Mouse (Mus musculus) layer of hippocampus, adult 2 months (tissue): ENCODE measurements around the gene Lrch1. TPM values are rescaled to one million over a fixed set of nuclear protein-coding genes. Genes with fewer than 3 reads are reported as not detected.

Experiments
- DNase-seq, 2 experiments: peaks; one replicate each; pipeline ENCODE4 v3.0.0; 2022; ENCODE audit warnings: low spot score in 2 of 2
- H3K27ac ChIP-seq: fragments of 200-600 bp; 2 replicates; pipeline ENCODE4 v1.8.1; 2022
- H3K4me3 ChIP-seq: fragments of 200-600 bp; 2 replicates; pipeline ENCODE4 v1.8.1; 2022; ENCODE audit warnings: mild to moderate bottlenecking
- CTCF ChIP-seq: fragments of 200-600 bp; conservative IDR thresholded peaks from 2 replicates; pipeline ENCODE4 v1.8.1; 2022; ENCODE audit warnings: antibody characterized with exemption, mild to moderate bottlenecking, moderate library complexity
- total RNA-seq, 2 experiments: library from RNA; stranded (reverse); gene quantifications; 2 replicates each; pipeline ENCODE4 v1.2.3; 2021

Lrch1 gene
- total RNA-seq, 2 experiments from 2014 or later = 17.5 to 24.7 TPM

GRCm38 (mm10) chr14:74909021-74909420 is 38.7 kb downstream of the Lrch1 start:
- no peak overlapping the region for H3K4me3 ChIP-seq
- peak overlapping the region; percentile 28; the same call in 1 of the 2 replicates for H3K27ac ChIP-seq
- no peak for TF ChIP-seq CTCF

GRCm38 (mm10) chr14:74908250-74908649 is 39.4 kb downstream of the Lrch1 start:
- no peak for DNase-seq
- Histone ChIP-seq H3K4me3 (no peak overlapping the region), H3K27ac (no peak overlapping the region; the same call in 1 of the 2 replicates)
- TF ChIP-seq CTCF = no peak

More at GRCm38 (mm10) chr14:74909021-74909420, 38.7 kb downstream of the Lrch1 start:
- DNase-seq = no peak

GRCm38 (mm10) chr14:74907706-74908105 is 40.0 kb downstream of the Lrch1 start:
- peak overlapping the region; percentile 51; the same call in 1 of the 2 replicates for H3K27ac ChIP-seq
- no peak for TF ChIP-seq CTCF
- DNase-seq = peak; percentile 30 to 55
- no peak overlapping the region; the same call in 1 of the 2 replicates for H3K4me3 ChIP-seq

- H3K4me3 ChIP-seq = no peak overlapping the region
- no peak for DNase-seq
- H3K27ac ChIP-seq = 0 out of 2 replicates have a peak overlapping the region, but pooled peaks have one; percentile 24
- no peak for TF ChIP-seq CTCF
These were observed 41.7 kb downstream of the Lrch1 start for GRCm38 (mm10) chr14:74905990-74906389.

- Histone ChIP-seq H3K4me3 (no peak overlapping the region), H3K27ac (no peak overlapping the region)
- no peak for DNase-seq
- no peak for TF ChIP-seq CTCF
These were observed 43.2 kb downstream of the Lrch1 start for GRCm38 (mm10) chr14:74904442-74904841.

GRCm38 (mm10) chr14:74903047-74903446 is 44.6 kb downstream of the Lrch1 start:
- TF ChIP-seq CTCF = no peak
- Histone ChIP-seq H3K27ac (no peak overlapping the region), H3K4me3 (no peak overlapping the region)
- DNase-seq = no peak

- Histone ChIP-seq H3K27ac (no peak overlapping the region), H3K4me3 (no peak overlapping the region)
- TF ChIP-seq CTCF = no peak
- DNase-seq = no peak
These were observed 46.8 kb downstream of the Lrch1 start for GRCm38 (mm10) chr14:74900705-74901369.

- DNase-seq = no peak
- no peak overlapping the region for H3K4me3 ChIP-seq
- peak overlapping the region; percentile 40; the same call in 1 of the 2 replicates for H3K27ac ChIP-seq
- no peak for TF ChIP-seq CTCF
These were observed 47.5 kb downstream of the Lrch1 start for GRCm38 (mm10) chr14:74899953-74900704.

GRCm38 (mm10) chr14:74898939-74899338 is 48.7 kb downstream of the Lrch1 start:
- Histone ChIP-seq H3K4me3 (no peak overlapping the region), H3K27ac (peak overlapping the region; percentile 36; the same call in 1 of the 2 replicates)
- no peak for TF ChIP-seq CTCF
- no peak for DNase-seq

- DNase-seq = no peak
- Histone ChIP-seq H3K27ac (no peak overlapping the region), H3K4me3 (no peak overlapping the region)
- no peak for TF ChIP-seq CTCF
These were observed 54.0 kb downstream of the Lrch1 start for GRCm38 (mm10) chr14:74893693-74894092.

GRCm38 (mm10) chr14:74893085-74893648 is 54.5 kb downstream of the Lrch1 start:
- Histone ChIP-seq H3K4me3 (no peak overlapping the region), H3K27ac (no peak overlapping the region)
- no peak for TF ChIP-seq CTCF
- no peak for DNase-seq

GRCm38 (mm10) chr14:74889304-74889703 is 58.4 kb downstream of the Lrch1 start:
- no peak for DNase-seq
- no peak for TF ChIP-seq CTCF
- Histone ChIP-seq H3K27ac (no peak overlapping the region), H3K4me3 (no peak overlapping the region)

GRCm38 (mm10) chr14:74888103-74888502 is 59.6 kb downstream of the Lrch1 start:
- H3K4me3 ChIP-seq = no peak overlapping the region
- no peak for DNase-seq
- no peak overlapping the region for H3K27ac ChIP-seq
- TF ChIP-seq CTCF = no peak
